35 mouse cellular contexts compared by ENCODE assay signal in genomic region chr14:57556922-57557321, GRCm38 (mm10). TPM values are rescaled to one million over a fixed set of nuclear protein-coding genes. Genes with fewer than 3 reads are reported as not detected.
"Had no signal": no experiment of that assay in that cellular context is flagged by ENCODE, and none has a peak within 500 bp of the region (broad histone marks: within the 10 kb centered on the region; RNA-seq: fewer than 3 reads in every experiment).

No protein-coding gene starts in this region.

- H3K9me3 ChIP-seq: heart, embryonic 12.5 days; heart, embryonic 13.5 days; heart, embryonic 15.5 days; hindbrain, embryonic 10.5 days; hindbrain, embryonic 12.5 days; hindbrain, embryonic 13.5 days; hindbrain, embryonic 15.5 days; intestine, embryonic 15.5 days; kidney, embryonic 15.5 days had no signal

- H3K36me3 ChIP-seq: heart, embryonic 12.5 days; heart, embryonic 15.5 days; hindbrain, embryonic 12.5 days had no signal

- ATAC-seq: hindbrain, embryonic 16.5 days; hindbrain, postnatal 0 days; inflammation-experienced regulatory T-cells, adult 6 months; intestine, embryonic 15.5 days; intestine, embryonic 16.5 days; intestine, postnatal 0 days had no signal

- H3K9ac ChIP-seq: heart, embryonic 12.5 days; heart, embryonic 13.5 days; heart, embryonic 15.5 days; hindbrain, embryonic 12.5 days; hindbrain, embryonic 13.5 days; hindbrain, embryonic 14.5 days; hindbrain, embryonic 15.5 days; intestine, embryonic 15.5 days; kidney, embryonic 15.5 days had no signal

- DNase-seq: heart, postnatal 10 days; heart, postnatal 14 days; heart, postnatal 36 days; heart, postnatal 4 days; kidney, adult 11 months; kidney, adult 18-20 months; kidney, adult 2 months; kidney, adult 8-10 months; kidney, adult 9 months; kidney, postnatal 10 days; kidney, postnatal 14 days; kidney, postnatal 25 days; kidney, postnatal 36 days; kidney, postnatal 4 days; layer of hippocampus, adult 9-11 months; layer of hippocampus, postnatal 36 days had no signal

- H3K27ac ChIP-seq: heart, embryonic 13.5 days; heart, embryonic 15.5 days; hindbrain, embryonic 10.5 days; hindbrain, embryonic 12.5 days; hindbrain, embryonic 13.5 days; hindbrain, embryonic 14.5 days; hindbrain, embryonic 15.5 days; hindbrain, postnatal 0 days; intestine, embryonic 15.5 days; kidney, embryonic 15.5 days; kidney, postnatal 0 days; layer of hippocampus, adult 2 months; left cerebral cortex, adult 2 months had no signal

- H3K4me2 ChIP-seq: heart, embryonic 12.5 days; heart, embryonic 13.5 days; heart, embryonic 15.5 days; hindbrain, embryonic 12.5 days; hindbrain, embryonic 13.5 days; hindbrain, embryonic 14.5 days; hindbrain, embryonic 15.5 days; intestine, embryonic 15.5 days; kidney, embryonic 15.5 days had no signal

- H3K4me1 ChIP-seq: heart, embryonic 12.5 days; heart, embryonic 13.5 days; heart, embryonic 15.5 days; hindbrain, embryonic 10.5 days; hindbrain, embryonic 12.5 days; hindbrain, embryonic 13.5 days; hindbrain, embryonic 15.5 days; intestine, embryonic 15.5 days; kidney, embryonic 15.5 days had no signal

- H3K27me3 ChIP-seq: heart, embryonic 12.5 days; heart, embryonic 13.5 days; heart, embryonic 15.5 days; hindbrain, embryonic 12.5 days; hindbrain, embryonic 13.5 days; hindbrain, embryonic 15.5 days; intestine, embryonic 15.5 days; kidney, embryonic 15.5 days had no signal

- H3K4me3 ChIP-seq: heart, embryonic 12.5 days; heart, embryonic 13.5 days; heart, embryonic 15.5 days; hindbrain, embryonic 10.5 days; hindbrain, embryonic 12.5 days; hindbrain, embryonic 13.5 days; hindbrain, embryonic 15.5 days; intestine, embryonic 15.5 days; kidney, embryonic 15.5 days; layer of hippocampus, adult 2 months; left cerebral cortex, adult 2 months had no signal

RNA-seq across cellular contexts. Expression of gene Il17d, which starts 32.3 kb away (rescaled TPM):
- total RNA-seq: hematopoietic stem cell, adult 5-6 weeks had no signal
- polyA plus RNA-seq: inflammation-experienced regulatory T-cells, adult 6 months had no signal
